Mouse (Mus musculus) liver, adult 2 months (tissue): ENCODE data around the gene Ror1. TPM values are rescaled to one million over a fixed set of nuclear protein-coding genes. Genes with fewer than 3 reads are reported as not detected.
A peak's percentile ranks its signal among the peaks of the same experiment; 100 is the strongest.

ENCODE experiments used
- DNase-seq: peaks from one replicate; pipeline ENCODE4 v3.0.0-alpha.2; 2011; ENCODE audit warnings: low read depth, low spot score; ENCODE audit errors: extremely low read depth
- H3K27ac ChIP-seq: fragments of 200-500 bp; replicated peaks from 2 replicates; pipeline ENCODE4 v1.5.1; 2012; ENCODE audit warnings: low read depth, mild to moderate bottlenecking, control low read depth, inconsistent platforms, low read length; ENCODE audit not compliant: insufficient read depth
- H3K27me3 ChIP-seq: fragments of 200-500 bp; 2 replicates; pipeline ENCODE4 v1.6.1; 2012; ENCODE audit warnings: mild to moderate bottlenecking, moderate library complexity, low read length, inconsistent platforms; ENCODE audit not compliant: control insufficient read depth, insufficient read depth
- H3K36me3 ChIP-seq: fragments of 200-500 bp; 2 replicates; pipeline ENCODE4 v1.6.1; 2012; ENCODE audit warnings: low read length, inconsistent platforms; ENCODE audit not compliant: control insufficient read depth, insufficient read depth
- H3K4me1 ChIP-seq: fragments of 200-500 bp; 2 replicates; pipeline ENCODE4 v1.6.1; 2011; ENCODE audit warnings: low read length; ENCODE audit not compliant: control insufficient read depth, insufficient read depth
- H3K4me3 ChIP-seq: fragments of 200-500 bp; 2 replicates; pipeline ENCODE4 v1.5.1; 2011; ENCODE audit warnings: low read depth, mild to moderate bottlenecking, control low read depth, low read length, moderate library complexity; ENCODE audit not compliant: insufficient read depth
- H3K79me2 ChIP-seq: fragments of 200-500 bp; 2 replicates; pipeline ENCODE4 v1.6.1; 2012; ENCODE audit warnings: inconsistent platforms, mild to moderate bottlenecking, low read length, moderate library complexity; ENCODE audit not compliant: control insufficient read depth, insufficient read depth
- H3K9ac ChIP-seq: fragments of 200-500 bp; 2 replicates; pipeline ENCODE4 v1.6.1; 2012; ENCODE audit warnings: low read depth, mild to moderate bottlenecking, control low read depth, inconsistent platforms, low read length
- CTCF ChIP-seq: fragments of 200-500 bp; IDR thresholded peaks from 2 replicates; pipeline ENCODE4 v1.5.1; 2011; ENCODE audit warnings: low read depth, low read length, control low read depth
- POLR2A ChIP-seq: fragments of 200-500 bp; IDR thresholded peaks from 2 replicates; pipeline ENCODE4 v1.6.1; 2011; ENCODE audit warnings: low read length, control low read depth; ENCODE audit not compliant: insufficient read depth; ENCODE audit errors: extremely low read depth
- WGBS: fragments of 180-500 bp; shearing (Covaris S2); methylation state at CpG from one replicate; pipeline ENCODE4 v1.1.7; 2018; 5-methylcytosine and 5-hydroxymethylcytosine counted together
- polyA plus RNA-seq: library from polyadenylated mRNA; depleted of rRNA; stranded (reverse); fragments of >200 nt; gene quantifications from 2 replicates; pipeline ENCODE4 v1.2.3, GENCODE M21; 2012
- total RNA-seq: library from RNA; depleted of rRNA; stranded (reverse); fragments of >200 nt; gene quantifications from 2 replicates; pipeline ENCODE4 v1.2.3, GENCODE M21; 2014

The Ror1 gene
- total and polyA plus RNA-seq, 2 experiments: 0.56 to 1.4 TPM

- Histone ChIP-seq H3K27ac (no peak overlapping the region), H3K79me2 (peaks cover 3% of the 10 kb centered on the region), H3K4me1 (no peaks in the 10 kb centered on the region), H3K27me3 (no peaks in the 10 kb centered on the region), H3K36me3 (no peaks in the 10 kb centered on the region), H3K4me3 (no peak overlapping the region), H3K9ac (no peak overlapping the region)
- TF ChIP-seq POLR2A (no peak), CTCF (no peak)
- WGBS: 65% methylated on average over 5 of the region's 5 CpGs
- DNase-seq: peak; percentile 55
Observed at GRCm38 (mm10) chr4:100291015-100291651, 195.5 kb downstream of the Ror1 start.

GRCm38 (mm10) chr4:100297678-100298077 is 202.1 kb downstream of the Ror1 start:
- no peak for TF ChIP-seq POLR2A
- TF ChIP-seq CTCF: no peak
- Histone ChIP-seq H3K27ac (no peak overlapping the region), H3K79me2 (peaks cover 3% of the 10 kb centered on the region), H3K4me3 (no peak overlapping the region), H3K36me3 (no peaks in the 10 kb centered on the region), H3K4me1 (peaks cover 3% of the 10 kb centered on the region; the same call in 1 of the 2 replicates), H3K9ac (no peak overlapping the region), H3K27me3 (no peaks in the 10 kb centered on the region)
- whole genome bisulfite sequencing: 82% methylated on average over 6 of the region's 6 CpGs
- DNase-seq: no peak

GRCm38 (mm10) chr4:100298566-100298965 is 203.0 kb downstream of the Ror1 start:
- peaks cover 3% of the 10 kb centered on the region for H3K79me2 ChIP-seq
- peak; percentile 49 for DNase-seq
- no peak for TF ChIP-seq POLR2A
- TF ChIP-seq CTCF: no peak
- H3K4me1 ChIP-seq: peaks cover 3% of the 10 kb centered on the region; the same call in 1 of the 2 replicates
- no peak overlapping the region for H3K27ac ChIP-seq
- no peaks in the 10 kb centered on the region for H3K36me3 ChIP-seq
- H3K9ac ChIP-seq: no peak overlapping the region
- no peaks in the 10 kb centered on the region for H3K27me3 ChIP-seq
- WGBS: 48% methylated on average over 5 of the region's 5 CpGs
- H3K4me3 ChIP-seq: no peak overlapping the region

- WGBS: 22% methylated on average over 5 of the region's 5 CpGs
- H3K36me3 ChIP-seq: no peaks in the 10 kb centered on the region
- H3K4me3 ChIP-seq: no peak overlapping the region
- no peaks in the 10 kb centered on the region; the same call in 1 of the 2 replicates for H3K79me2 ChIP-seq
- no peak overlapping the region for H3K27ac ChIP-seq
- TF ChIP-seq POLR2A (no peak), CTCF (no peak)
- no peak overlapping the region for H3K9ac ChIP-seq
- no peaks in the 10 kb centered on the region for H3K27me3 ChIP-seq
- peaks cover 3% of the 10 kb centered on the region; the same call in 1 of the 2 replicates for H3K4me1 ChIP-seq
- DNase-seq: peak; percentile 51
Observed at GRCm38 (mm10) chr4:100300171-100300570, 204.6 kb downstream of the Ror1 start.

- Histone ChIP-seq H3K4me1 (peaks cover 3% of the 10 kb centered on the region; the same call in 1 of the 2 replicates), H3K9ac (no peak overlapping the region), H3K36me3 (no peaks in the 10 kb centered on the region), H3K4me3 (no peak overlapping the region), H3K27me3 (no peaks in the 10 kb centered on the region), H3K27ac (no peak overlapping the region), H3K79me2 (no peaks in the 10 kb centered on the region; the same call in 1 of the 2 replicates)
- WGBS: 85% methylated on average over 1 of the region's 1 CpGs
- no peak for DNase-seq
- TF ChIP-seq POLR2A (no peak), CTCF (no peak)
Observed at GRCm38 (mm10) chr4:100301423-100301822, 205.8 kb downstream of the Ror1 start.

GRCm38 (mm10) chr4:100307365-100307764 is 211.8 kb downstream of the Ror1 start:
- DNase-seq: no peak
- no peaks in the 10 kb centered on the region for H3K4me1 ChIP-seq
- H3K79me2 ChIP-seq: no peaks in the 10 kb centered on the region; the same call in 1 of the 2 replicates
- 81% methylated on average over 4 of the region's 4 CpGs for WGBS
- H3K27ac ChIP-seq: no peak overlapping the region
- H3K4me3 ChIP-seq: no peak overlapping the region
- H3K9ac ChIP-seq: no peak overlapping the region
- H3K27me3 ChIP-seq: no peaks in the 10 kb centered on the region
- TF ChIP-seq POLR2A (no peak), CTCF (no peak)
- no peaks in the 10 kb centered on the region for H3K36me3 ChIP-seq
